Mouse (Mus musculus): Measurements from ENCODE around the gene Olfr578. TPM values are rescaled to one million over a fixed set of nuclear protein-coding genes. Genes with fewer than 3 reads are reported as not detected.

The Olfr578 gene
- polyA plus RNA-seq, 1 experiment = not detected

DNA sequence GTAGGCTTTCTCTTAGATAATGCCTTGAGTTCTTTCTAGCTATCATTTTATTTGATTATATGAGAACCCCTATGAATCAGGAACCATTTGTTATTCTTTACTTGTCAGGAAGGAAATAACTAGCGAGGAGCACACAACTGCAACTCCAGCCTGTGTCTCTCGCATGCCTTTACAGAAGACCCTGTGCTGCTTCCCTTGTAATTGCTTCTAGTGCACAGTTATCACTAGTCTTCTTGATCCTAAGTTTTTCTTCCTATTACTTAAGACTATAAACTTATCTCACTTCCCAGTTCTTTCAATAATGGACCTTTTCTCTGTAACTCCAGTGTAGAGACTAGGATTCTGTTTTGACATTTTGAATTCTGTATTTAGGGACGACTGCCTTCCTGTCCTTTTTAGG lies 31.0 kb downstream of the Olfr578 start:
- TF ChIP-seq POLR2A (IDR thresholded peaks at IDR 0.05; ENCODE audit: insufficient read depth, low read length) = no peak
- Histone ChIP-seq H3K9me3 (replicated peaks; ENCODE audit: control insufficient read depth, insufficient read depth, low read length, poor library complexity, severe bottlenecking) (no peaks in the 10 kb centered on the region), H3K4me1 (ENCODE audit: control insufficient read depth, insufficient read depth, low read length) (no peaks in the 10 kb centered on the region), H3K27me3 (ENCODE audit: control insufficient read depth, insufficient read depth, low read length, poor library complexity, severe bottlenecking) (no peaks in the 10 kb centered on the region), H3K36me3 (ENCODE audit: control insufficient read depth, insufficient read depth, low read length, poor library complexity, severe bottlenecking) (no peaks in the 10 kb centered on the region), H3K9ac (ENCODE audit: low read depth, poor library complexity, severe bottlenecking) (no peak overlapping the region), H3K4me3 (ENCODE audit: low read depth, low read length) (no peak overlapping the region), H3K27ac (ENCODE audit: insufficient read depth, low read length) (no peak overlapping the region)

DNA sequence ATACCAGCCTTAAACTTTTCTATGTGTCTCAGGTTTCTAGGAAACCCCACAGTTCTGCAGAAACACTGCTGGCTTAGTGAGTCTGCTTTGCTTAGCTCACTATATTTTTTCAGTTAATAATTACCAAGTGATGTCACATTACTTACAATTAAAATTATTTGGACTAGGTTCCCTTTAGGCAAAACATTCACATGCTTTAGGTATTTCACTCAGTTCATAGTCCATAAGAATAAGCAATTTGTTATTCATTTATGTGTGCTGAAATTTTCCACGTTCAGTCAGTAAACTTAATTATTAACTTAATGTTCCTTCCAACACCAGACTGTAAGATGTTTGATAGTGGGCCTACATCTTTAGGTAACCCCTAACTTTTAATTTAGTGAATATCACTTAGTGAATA lies 38.4 kb downstream of the Olfr578 start:
- H3K27me3 ChIP-seq (ENCODE audit: control insufficient read depth, insufficient read depth, low read length, poor library complexity, severe bottlenecking) = no peaks in the 10 kb centered on the region
- TF ChIP-seq POLR2A (IDR thresholded peaks at IDR 0.05; ENCODE audit: insufficient read depth, low read length) = no peak
- TF ChIP-seq EP300 (IDR thresholded peaks at IDR 0.05; ENCODE audit: insufficient read depth, low read depth, low read length) = no peak
- no peak for TF ChIP-seq CTCF (IDR thresholded peaks at IDR 0.05; ENCODE audit: low read depth, low read length)
- no peak overlapping the region for H3K27ac ChIP-seq (ENCODE audit: insufficient read depth, low read length)
- H3K9ac ChIP-seq (ENCODE audit: low read depth, poor library complexity, severe bottlenecking) = no peak overlapping the region
- H3K36me3 ChIP-seq (ENCODE audit: control insufficient read depth, insufficient read depth, low read length, poor library complexity, severe bottlenecking) = no peaks in the 10 kb centered on the region
- no peak overlapping the region for H3K4me3 ChIP-seq (ENCODE audit: low read depth, low read length)
- no peaks in the 10 kb centered on the region for H3K9me3 ChIP-seq (replicated peaks; ENCODE audit: control insufficient read depth, insufficient read depth, low read length, poor library complexity, severe bottlenecking)
- H3K4me1 ChIP-seq (ENCODE audit: control insufficient read depth, insufficient read depth, low read length) = no peaks in the 10 kb centered on the region

DNA sequence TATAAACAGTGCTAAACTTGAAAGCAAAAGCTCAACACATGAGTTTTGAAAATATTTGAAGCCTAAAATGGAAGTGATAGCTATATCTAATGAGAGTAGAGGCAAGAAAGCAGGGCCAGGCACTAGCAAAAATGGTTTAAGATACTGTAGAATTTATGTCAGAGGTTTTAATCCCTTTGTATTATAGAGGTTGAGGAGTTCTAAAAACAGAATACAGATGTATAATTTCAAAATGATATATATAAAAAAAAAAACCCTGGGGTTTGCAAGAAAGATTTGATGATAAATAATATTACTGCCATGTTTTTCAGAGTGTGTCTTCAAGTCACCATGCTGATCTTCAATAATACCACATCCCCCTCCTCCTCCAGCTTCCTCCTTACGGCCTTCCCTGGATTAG lies 41.0 kb downstream of the Olfr578 start, which contains the start of gene Olfr574:
Gene Olfr574, plus strand, starts transcription at position 301 of the 400 bp plus-strand sequence.
- no peak within 1 kb of the TSS for H3K9ac ChIP-seq (ENCODE audit: low read depth, poor library complexity, severe bottlenecking)
- H3K27ac ChIP-seq (ENCODE audit: insufficient read depth, low read length) = no peak within 1 kb of the TSS
- H3K36me3 ChIP-seq (ENCODE audit: control insufficient read depth, insufficient read depth, low read length, poor library complexity, severe bottlenecking) = no peaks in the 10 kb centered on the region
- H3K4me1 ChIP-seq (ENCODE audit: control insufficient read depth, insufficient read depth, low read length) = no peaks in the 10 kb centered on the region
- no peaks in the 10 kb centered on the region for H3K27me3 ChIP-seq (ENCODE audit: control insufficient read depth, insufficient read depth, low read length, poor library complexity, severe bottlenecking)
- TF ChIP-seq CTCF (IDR thresholded peaks at IDR 0.05; ENCODE audit: low read depth, low read length) (no peak), EP300 (IDR thresholded peaks at IDR 0.05; ENCODE audit: insufficient read depth, low read depth, low read length) (no peak), POLR2A (IDR thresholded peaks at IDR 0.05; ENCODE audit: insufficient read depth, low read length) (no peak)
- H3K4me3 ChIP-seq (ENCODE audit: low read depth, low read length) = no peak within 1 kb of the TSS
- no peaks in the 10 kb centered on the region for H3K9me3 ChIP-seq (replicated peaks; ENCODE audit: control insufficient read depth, insufficient read depth, low read length, poor library complexity, severe bottlenecking)

DNA sequence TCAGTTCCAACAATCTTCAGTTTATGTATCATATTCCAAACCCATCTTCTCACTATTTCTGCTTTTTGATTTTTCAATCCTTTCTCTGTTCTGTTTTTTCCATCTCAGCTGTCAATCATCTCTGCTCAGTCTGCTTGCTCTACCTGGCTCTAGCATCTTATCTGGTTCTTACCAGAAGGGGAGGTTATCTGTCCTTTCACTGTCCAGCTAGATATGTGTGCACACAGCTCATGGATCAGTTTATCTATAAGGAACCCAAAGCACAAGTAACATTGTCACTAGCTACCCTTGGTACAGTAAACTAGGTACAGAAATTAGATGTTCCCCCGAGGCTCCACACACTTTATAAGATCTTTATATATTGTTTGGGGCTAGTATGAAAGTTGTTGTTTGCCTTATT lies 45.7 kb downstream of the Olfr578 start:
- Histone ChIP-seq H3K27ac (ENCODE audit: insufficient read depth, low read length) (no peak overlapping the region), H3K4me3 (ENCODE audit: low read depth, low read length) (no peak overlapping the region), H3K36me3 (ENCODE audit: control insufficient read depth, insufficient read depth, low read length, poor library complexity, severe bottlenecking) (no peaks in the 10 kb centered on the region), H3K9ac (ENCODE audit: low read depth, poor library complexity, severe bottlenecking) (no peak overlapping the region), H3K27me3 (ENCODE audit: control insufficient read depth, insufficient read depth, low read length, poor library complexity, severe bottlenecking) (no peaks in the 10 kb centered on the region), H3K9me3 (replicated peaks; ENCODE audit: control insufficient read depth, insufficient read depth, low read length, poor library complexity, severe bottlenecking) (no peaks in the 10 kb centered on the region), H3K4me1 (ENCODE audit: control insufficient read depth, insufficient read depth, low read length) (no peaks in the 10 kb centered on the region)
- no peak for TF ChIP-seq EP300 (IDR thresholded peaks at IDR 0.05; ENCODE audit: insufficient read depth, low read depth, low read length)
- no peak for TF ChIP-seq CTCF (IDR thresholded peaks at IDR 0.05; ENCODE audit: low read depth, low read length)
- TF ChIP-seq POLR2A (IDR thresholded peaks at IDR 0.05; ENCODE audit: insufficient read depth, low read length) = no peak

DNA sequence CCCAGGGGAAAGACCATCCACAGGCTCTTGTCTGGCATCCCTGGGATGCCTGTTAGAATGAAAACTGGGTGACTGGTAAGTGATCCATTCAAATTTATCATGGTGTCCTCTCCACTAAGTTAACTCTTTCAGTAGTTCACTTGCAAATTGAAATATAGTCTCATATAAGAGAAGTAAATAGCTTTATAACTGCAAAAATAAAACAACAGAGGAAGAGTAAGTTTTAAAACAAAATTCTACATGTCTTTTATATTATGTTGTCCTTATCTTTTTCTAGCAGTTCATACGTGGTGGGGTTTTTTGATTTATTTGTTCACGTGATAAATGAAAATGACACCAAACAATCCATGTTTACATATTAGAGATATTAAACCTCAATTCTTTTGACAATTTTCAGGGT lies 46.6 kb downstream of the Olfr578 start, which contains the start of gene Olfr573-ps1:
Gene Olfr573-ps1, minus strand, starts transcription at position 101 of the 400 bp plus-strand sequence.
- Histone ChIP-seq H3K4me1 (ENCODE audit: control insufficient read depth, insufficient read depth, low read length) (no peaks in the 10 kb centered on the region), H3K9me3 (replicated peaks; ENCODE audit: control insufficient read depth, insufficient read depth, low read length, poor library complexity, severe bottlenecking) (no peaks in the 10 kb centered on the region), H3K27ac (ENCODE audit: insufficient read depth, low read length) (no peak within 1 kb of the TSS), H3K4me3 (ENCODE audit: low read depth, low read length) (no peak within 1 kb of the TSS), H3K36me3 (ENCODE audit: control insufficient read depth, insufficient read depth, low read length, poor library complexity, severe bottlenecking) (no peaks in the 10 kb centered on the region), H3K27me3 (ENCODE audit: control insufficient read depth, insufficient read depth, low read length, poor library complexity, severe bottlenecking) (no peaks in the 10 kb centered on the region), H3K9ac (ENCODE audit: low read depth, poor library complexity, severe bottlenecking) (no peak within 1 kb of the TSS)
- TF ChIP-seq POLR2A (IDR thresholded peaks at IDR 0.05; ENCODE audit: insufficient read depth, low read length) = no peak
- no peak for TF ChIP-seq CTCF (IDR thresholded peaks at IDR 0.05; ENCODE audit: low read depth, low read length)
- no peak for TF ChIP-seq EP300 (IDR thresholded peaks at IDR 0.05; ENCODE audit: insufficient read depth, low read depth, low read length)

Other genes starting within 250 kb of the Olfr578 start
- gene Olfr560, start 230.0 kb downstream of the Olfr578 start, polyA plus RNA-seq (2011; ENCODE audit: insufficient read depth, insufficient read length, low read depth, missing spikeins) = not detected in 2 replicates
- gene Olfr78, start 229.9 kb downstream of the Olfr578 start, polyA plus RNA-seq (2011; ENCODE audit: insufficient read depth, insufficient read length, low read depth, missing spikeins) = not detected in 2 replicates
- not detected in 2 replicates for gene Olfr561, start 218.1 kb downstream of the Olfr578 start, polyA plus RNA-seq (2011; ENCODE audit: insufficient read depth, insufficient read length, low read depth, missing spikeins)
- gene Olfr564, start 185.8 kb downstream of the Olfr578 start, polyA plus RNA-seq (2011; ENCODE audit: insufficient read depth, insufficient read length, low read depth, missing spikeins) = not detected in 2 replicates
- not detected in 2 replicates for gene Olfr566, start 130.6 kb downstream of the Olfr578 start, polyA plus RNA-seq (2011; ENCODE audit: insufficient read depth, insufficient read length, low read depth, missing spikeins)
- not detected in 2 replicates for gene Olfr568, start 112.2 kb downstream of the Olfr578 start, polyA plus RNA-seq (2011; ENCODE audit: insufficient read depth, insufficient read length, low read depth, missing spikeins)
- gene Olfr569, start 98.4 kb downstream of the Olfr578 start, polyA plus RNA-seq (2011; ENCODE audit: insufficient read depth, insufficient read length, low read depth, missing spikeins) = not detected in 2 replicates
- not detected in 2 replicates for gene Olfr570, start 94.7 kb downstream of the Olfr578 start, polyA plus RNA-seq (2011; ENCODE audit: insufficient read depth, insufficient read length, low read depth, missing spikeins)
- gene Olfr571, start 71.8 kb downstream of the Olfr578 start, polyA plus RNA-seq (2011; ENCODE audit: insufficient read depth, insufficient read length, low read depth, missing spikeins) = 0.33 and 0.39 TPM in 2 replicates
- not detected in 2 replicates for gene Olfr572, start 64.9 kb downstream of the Olfr578 start, polyA plus RNA-seq (2011; ENCODE audit: insufficient read depth, insufficient read length, low read depth, missing spikeins)
- gene Olfr573-ps1, start 46.7 kb downstream of the Olfr578 start, polyA plus RNA-seq (2011; ENCODE audit: insufficient read depth, insufficient read length, low read depth, missing spikeins) = not detected in 2 replicates
- gene Olfr574, start 40.9 kb downstream of the Olfr578 start, polyA plus RNA-seq (2011; ENCODE audit: insufficient read depth, insufficient read length, low read depth, missing spikeins) = not detected in 2 replicates
- not detected in 2 replicates for gene Olfr575, start 30.5 kb downstream of the Olfr578 start, polyA plus RNA-seq (2011; ENCODE audit: insufficient read depth, insufficient read length, low read depth, missing spikeins)
- 0.19 TPM in 1 of 2 replicates, not detected in the other for gene Olfr576, start 26.7 kb downstream of the Olfr578 start, polyA plus RNA-seq (2011; ENCODE audit: insufficient read depth, insufficient read length, low read depth, missing spikeins)
- gene Olfr577, start 13.4 kb downstream of the Olfr578 start, polyA plus RNA-seq (2011; ENCODE audit: insufficient read depth, insufficient read length, low read depth, missing spikeins) = not detected in 2 replicates
- not detected in 2 replicates for gene Olfr582, start 48.7 kb upstream of the Olfr578 start, polyA plus RNA-seq (2011; ENCODE audit: insufficient read depth, insufficient read length, low read depth, missing spikeins)
- gene Olfr583, start 62.0 kb upstream of the Olfr578 start, polyA plus RNA-seq (2011; ENCODE audit: insufficient read depth, insufficient read length, low read depth, missing spikeins) = not detected in 2 replicates
- not detected in 2 replicates for gene Olfr584, start 92.6 kb upstream of the Olfr578 start, polyA plus RNA-seq (2011; ENCODE audit: insufficient read depth, insufficient read length, low read depth, missing spikeins)
- not detected in 2 replicates for gene Olfr585, start 108.4 kb upstream of the Olfr578 start, polyA plus RNA-seq (2011; ENCODE audit: insufficient read depth, insufficient read length, low read depth, missing spikeins)
- gene Olfr586, start 136.3 kb upstream of the Olfr578 start, polyA plus RNA-seq (2011; ENCODE audit: insufficient read depth, insufficient read length, low read depth, missing spikeins) = not detected in 2 replicates
- not detected in 2 replicates for gene Olfr588-ps1, start 151.6 kb upstream of the Olfr578 start, polyA plus RNA-seq (2011; ENCODE audit: insufficient read depth, insufficient read length, low read depth, missing spikeins)
- gene Olfr589, start 167.0 kb upstream of the Olfr578 start, polyA plus RNA-seq (2011; ENCODE audit: insufficient read depth, insufficient read length, low read depth, missing spikeins) = not detected in 2 replicates
- not detected in 2 replicates for gene Olfr591, start 189.0 kb upstream of the Olfr578 start, polyA plus RNA-seq (2011; ENCODE audit: insufficient read depth, insufficient read length, low read depth, missing spikeins)
- not detected in 2 replicates for gene Olfr592, start 195.5 kb upstream of the Olfr578 start, polyA plus RNA-seq (2011; ENCODE audit: insufficient read depth, insufficient read length, low read depth, missing spikeins)
- not detected in 2 replicates for gene Olfr593, start 222.5 kb upstream of the Olfr578 start, polyA plus RNA-seq (2011; ENCODE audit: insufficient read depth, insufficient read length, low read depth, missing spikeins)
- not detected in 2 replicates for gene Olfr594, start 227.7 kb upstream of the Olfr578 start, polyA plus RNA-seq (2011; ENCODE audit: insufficient read depth, insufficient read length, low read depth, missing spikeins)

Data from ES-Bruce4 (cell line).